Mouse (Mus musculus): ENCODE measurements at regions not wholly inside any gene's neighbourhood (a gene's known extent, or its start where the extent isn't known, plus 50 kb on each side); places are given as distances from the start of the nearest gene placed in this dataset.

DNA sequence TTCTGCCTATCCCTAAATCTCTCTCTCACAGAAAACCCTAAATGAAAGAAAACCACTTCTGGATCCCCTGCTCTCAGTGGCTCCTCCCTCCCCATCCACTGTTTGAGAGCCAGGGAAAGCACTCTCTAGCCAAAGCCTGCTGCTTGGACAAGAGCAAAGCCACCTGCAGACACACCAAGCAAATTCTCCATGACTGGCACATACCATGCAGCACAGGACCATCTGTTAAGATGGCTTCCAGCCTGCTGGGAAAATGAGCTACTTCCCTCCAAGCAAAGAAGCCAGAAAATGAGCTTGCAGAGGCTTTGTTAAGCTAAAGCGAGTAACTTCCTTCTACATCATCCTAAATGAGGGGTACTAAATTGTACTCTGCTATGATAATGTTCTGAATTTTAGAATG is 534.6 kb upstream of the Lmcd1 start:
- no peak for ATAC-seq (ENCODE audit: low FRiP score)
- Histone ChIP-seq H3K4me3 (no peak overlapping the region), H3K9me3 (replicated peaks) (no peaks in the 10 kb centered on the region), H3K4me1 (no peaks in the 10 kb centered on the region), H3K9ac (no peak overlapping the region), H3K36me3 (no peaks in the 10 kb centered on the region), H3K27ac (no peak overlapping the region), H3K27me3 (no peaks in the 10 kb centered on the region), H3K4me2 (replicated peaks) (no peak overlapping the region)
- 87% methylated on average over 1 of the region's 1 CpGs for WGBS

DNA sequence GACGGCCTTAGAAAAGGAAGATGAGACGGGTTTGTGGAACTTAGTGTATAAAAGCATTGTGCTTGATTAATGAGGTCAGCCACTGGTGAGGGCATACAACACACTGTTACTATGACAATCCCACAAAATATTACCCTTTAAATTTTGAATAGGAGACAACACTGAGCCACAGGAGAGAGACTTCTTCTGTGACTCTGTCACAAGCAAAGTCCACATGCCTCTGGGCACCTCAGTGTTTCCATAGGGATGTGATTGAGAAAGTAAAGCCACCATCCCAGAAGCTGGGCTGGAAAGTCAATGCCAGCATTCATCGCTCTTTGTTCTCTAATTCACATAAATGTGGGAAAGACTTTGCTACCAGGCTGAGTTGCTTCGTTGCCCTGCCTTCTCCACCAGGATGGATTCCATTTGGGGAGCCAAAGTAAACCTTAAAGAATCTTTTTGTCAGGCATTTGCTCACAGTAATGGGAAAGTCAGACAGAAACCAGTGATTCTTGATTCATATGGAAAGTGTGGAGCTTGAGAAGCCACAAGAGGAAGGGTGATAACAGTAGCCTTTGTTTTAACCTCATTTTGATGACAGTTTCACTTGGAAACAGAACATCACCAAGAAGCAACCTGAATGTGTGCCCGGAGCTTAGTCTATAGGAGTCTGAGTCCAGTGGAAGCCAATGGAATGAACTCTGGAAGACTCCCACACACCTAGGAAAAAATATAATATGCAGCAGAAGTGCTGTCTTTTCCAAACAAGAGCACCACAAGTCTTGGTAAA is 491.7 kb upstream of the Lmcd1 start:
- WGBS = 52% methylated on average over 5 of the region's 5 CpGs
- Histone ChIP-seq H3K4me2 (replicated peaks) (no peak overlapping the region), H3K4me3 (no peak overlapping the region), H3K27ac (no peak overlapping the region), H3K36me3 (no peaks in the 10 kb centered on the region), H3K27me3 (no peaks in the 10 kb centered on the region), H3K4me1 (no peaks in the 10 kb centered on the region), H3K9ac (no peak overlapping the region), H3K9me3 (replicated peaks) (no peaks in the 10 kb centered on the region)
- ATAC-seq (ENCODE audit: low FRiP score) = peak; percentile 82

DNA sequence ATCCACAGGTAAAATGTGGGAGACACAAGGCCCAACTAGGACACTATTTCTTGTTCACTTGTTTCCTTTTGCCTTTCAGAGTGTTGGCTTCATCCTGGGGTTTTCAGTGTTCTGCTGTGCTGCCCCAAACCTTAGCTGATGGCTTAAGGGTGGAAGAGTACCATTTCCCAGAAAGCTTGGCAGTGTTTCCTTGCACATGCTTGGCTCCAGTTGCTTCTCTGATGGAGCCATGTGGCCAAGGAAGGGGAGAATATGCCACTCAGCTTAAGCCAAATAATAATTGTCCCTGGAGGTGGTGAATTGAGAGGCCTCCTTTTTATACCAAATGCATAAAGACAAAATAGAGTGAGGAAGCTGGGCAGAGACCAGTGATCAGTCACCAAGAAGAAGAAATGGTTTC is 464.9 kb upstream of the Lmcd1 start:
- Histone ChIP-seq H3K4me1 (no peaks in the 10 kb centered on the region), H3K36me3 (no peaks in the 10 kb centered on the region), H3K9ac (no peak overlapping the region), H3K9me3 (replicated peaks) (peaks cover 9% of the 10 kb centered on the region), H3K4me3 (no peak overlapping the region), H3K27me3 (no peaks in the 10 kb centered on the region), H3K4me2 (replicated peaks) (no peak overlapping the region), H3K27ac (no peak overlapping the region)
- ATAC-seq (ENCODE audit: low FRiP score) = no peak

GRCm38 (mm10) chr6:111813982-111814603 is 459.5 kb upstream of the Lmcd1 start:
- Histone ChIP-seq H3K27me3 (no peaks in the 10 kb centered on the region), H3K4me1 (no peaks in the 10 kb centered on the region), H3K4me3 (no peak overlapping the region), H3K4me2 (replicated peaks) (no peak overlapping the region), H3K27ac (no peak overlapping the region), H3K9me3 (replicated peaks) (peaks cover 9% of the 10 kb centered on the region), H3K36me3 (no peaks in the 10 kb centered on the region), H3K9ac (no peak overlapping the region)
- no peak for ATAC-seq (ENCODE audit: low FRiP score)
- WGBS = 89% methylated on average over 7 of the region's 7 CpGs

DNA sequence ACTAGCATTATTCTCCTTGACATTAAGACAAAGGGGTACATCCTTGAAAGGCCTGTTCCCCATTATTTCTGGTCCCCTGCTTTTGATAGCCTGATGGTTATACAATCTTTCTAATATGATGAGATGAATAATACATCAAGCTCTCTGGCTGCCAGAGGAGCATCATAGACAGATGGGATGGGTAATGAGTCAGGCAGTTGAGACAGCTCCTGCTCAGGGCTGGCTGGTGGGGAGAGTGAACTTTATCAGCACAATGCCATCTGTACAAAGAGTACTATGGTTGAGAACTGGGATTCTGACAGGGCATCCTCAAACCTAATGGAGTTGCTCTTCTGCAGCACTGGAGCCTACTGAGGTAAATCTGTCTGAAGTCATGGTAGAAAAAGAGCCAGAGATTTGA is 458.4 kb upstream of the Lmcd1 start:
- Histone ChIP-seq H3K4me2 (replicated peaks) (no peak overlapping the region), H3K9ac (no peak overlapping the region), H3K4me3 (no peak overlapping the region), H3K36me3 (no peaks in the 10 kb centered on the region), H3K4me1 (no peaks in the 10 kb centered on the region), H3K27me3 (no peaks in the 10 kb centered on the region), H3K9me3 (replicated peaks) (peaks cover 9% of the 10 kb centered on the region), H3K27ac (no peak overlapping the region)
- no peak for ATAC-seq (ENCODE audit: low FRiP score)

DNA sequence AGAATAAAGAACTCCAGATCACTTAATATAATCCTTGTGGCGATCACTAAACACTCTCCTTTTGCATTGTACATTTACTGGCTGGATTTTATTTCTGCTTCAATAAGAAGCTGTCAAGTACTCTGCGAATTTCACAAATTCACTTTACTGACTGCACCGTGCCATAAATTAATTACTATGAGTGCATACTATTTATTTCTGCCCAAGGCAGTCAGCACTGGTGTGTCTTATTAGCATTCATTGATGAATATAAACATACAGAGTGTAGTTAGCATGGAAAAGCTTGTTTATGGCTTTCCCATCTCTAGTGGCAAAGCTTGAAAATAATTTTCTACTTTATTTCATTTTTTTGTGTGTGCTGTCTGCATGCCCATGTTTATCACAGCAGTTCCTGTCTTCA is 453.3 kb upstream of the Lmcd1 start:
- H3K9me3 ChIP-seq (replicated peaks) = no peaks in the 10 kb centered on the region
- H3K27me3 ChIP-seq = no peaks in the 10 kb centered on the region
- no peak overlapping the region for H3K4me2 ChIP-seq (replicated peaks)
- H3K4me3 ChIP-seq = no peak overlapping the region
- 81% methylated on average over 3 of the region's 3 CpGs for WGBS
- H3K27ac ChIP-seq = no peak overlapping the region
- ATAC-seq (ENCODE audit: low FRiP score) = no peak
- H3K9ac ChIP-seq = no peak overlapping the region
- no peaks in the 10 kb centered on the region for H3K36me3 ChIP-seq
- no peaks in the 10 kb centered on the region for H3K4me1 ChIP-seq

DNA sequence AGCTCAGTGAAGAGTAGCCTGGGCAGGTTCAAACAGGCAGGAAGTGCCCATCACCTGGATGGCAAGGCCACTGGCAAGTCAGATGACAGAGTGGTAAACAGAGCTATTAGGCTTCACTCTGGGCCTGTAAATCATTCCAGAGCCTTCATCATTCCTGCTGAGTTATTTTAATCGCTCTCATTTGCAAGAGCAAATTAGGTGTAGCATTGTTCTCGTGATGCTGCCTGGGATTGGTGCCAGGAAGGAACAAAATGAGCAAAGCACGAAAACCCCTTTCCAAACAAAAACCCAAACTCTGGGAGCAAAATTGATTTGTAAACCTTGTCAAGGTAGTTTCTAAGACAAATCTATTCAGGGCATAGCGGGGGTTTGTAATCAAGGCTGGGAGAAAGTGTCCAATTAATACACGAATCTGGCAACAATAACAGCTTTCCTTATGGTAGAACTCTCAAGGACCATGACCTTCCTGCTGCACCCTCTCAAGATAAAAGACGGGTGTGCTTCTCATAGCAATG is 429.2 kb upstream of the Lmcd1 start:
- H3K4me3 ChIP-seq = no peak overlapping the region
- H3K9me3 ChIP-seq (replicated peaks) = no peaks in the 10 kb centered on the region
- H3K27me3 ChIP-seq = no peaks in the 10 kb centered on the region
- WGBS = 61% methylated on average over 6 of the region's 6 CpGs
- H3K4me2 ChIP-seq (replicated peaks) = no peak overlapping the region
- ATAC-seq (ENCODE audit: low FRiP score) = peak; percentile 61; the same call in 1 of the 2 replicates
- H3K27ac ChIP-seq = no peak overlapping the region
- no peaks in the 10 kb centered on the region for H3K4me1 ChIP-seq
- no peaks in the 10 kb centered on the region for H3K36me3 ChIP-seq
- no peak overlapping the region for H3K9ac ChIP-seq

DNA sequence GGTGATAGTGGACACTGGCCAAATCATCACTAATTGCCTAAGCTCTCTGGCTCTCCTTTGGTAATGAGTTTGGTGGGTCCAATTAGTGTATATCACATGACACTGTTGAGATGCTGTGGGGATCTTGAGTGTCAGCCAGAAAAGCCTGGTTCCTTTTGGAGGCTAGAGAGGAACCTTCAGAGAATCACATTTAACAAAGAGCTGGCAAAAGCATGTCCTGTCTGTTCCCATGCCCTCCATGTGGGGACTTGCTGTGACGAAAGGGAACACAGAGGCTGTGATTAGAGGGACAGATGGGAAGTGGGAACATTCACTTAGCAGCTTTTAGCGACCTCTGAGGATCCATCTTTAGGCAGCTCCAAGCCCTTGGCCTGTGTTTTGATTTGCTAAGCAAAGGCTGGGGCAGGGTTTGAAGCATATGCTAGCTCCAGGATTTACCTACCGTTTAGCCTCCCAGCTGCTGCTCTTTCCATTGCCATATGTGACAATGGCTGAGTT is 407.4 kb upstream of the Lmcd1 start:
- Histone ChIP-seq H3K4me2 (replicated peaks) (no peak overlapping the region), H3K4me3 (no peak overlapping the region), H3K9ac (no peak overlapping the region), H3K4me1 (no peaks in the 10 kb centered on the region), H3K36me3 (no peaks in the 10 kb centered on the region), H3K27me3 (no peaks in the 10 kb centered on the region), H3K9me3 (replicated peaks) (no peaks in the 10 kb centered on the region), H3K27ac (no peak overlapping the region)
- WGBS = 69% methylated on average over 3 of the region's 3 CpGs
- peak; percentile 40; the same call in 1 of the 2 replicates for ATAC-seq (ENCODE audit: low FRiP score)

DNA sequence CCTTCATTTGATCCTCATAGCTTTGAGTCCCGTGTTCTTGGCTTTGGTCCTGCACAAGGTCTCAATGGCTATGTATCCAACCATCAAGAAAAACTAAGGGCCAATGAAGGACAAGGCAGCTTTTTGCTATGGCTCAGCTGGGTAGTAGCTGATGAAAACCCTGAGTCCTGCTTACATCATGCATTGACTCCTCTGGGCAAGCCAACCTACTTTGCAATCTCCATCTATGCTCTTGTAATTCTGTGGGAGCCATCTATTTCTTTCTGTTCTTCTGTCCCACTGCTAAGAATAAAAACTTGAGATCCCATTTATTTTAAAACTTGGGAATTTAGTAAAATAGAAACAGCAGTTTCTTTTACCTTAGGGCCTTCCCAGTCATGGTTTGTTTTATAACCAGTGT is 391.0 kb upstream of the Lmcd1 start:
- no peak for ATAC-seq (ENCODE audit: low FRiP score)
- WGBS = 88% methylated on average over 1 of the region's 1 CpGs
- H3K27ac ChIP-seq = no peak overlapping the region
- H3K4me2 ChIP-seq (replicated peaks) = no peak overlapping the region
- no peaks in the 10 kb centered on the region for H3K36me3 ChIP-seq
- no peaks in the 10 kb centered on the region for H3K4me1 ChIP-seq
- no peak overlapping the region for H3K4me3 ChIP-seq
- no peaks in the 10 kb centered on the region for H3K9me3 ChIP-seq (replicated peaks)
- H3K27me3 ChIP-seq = no peaks in the 10 kb centered on the region
- no peak overlapping the region for H3K9ac ChIP-seq

DNA sequence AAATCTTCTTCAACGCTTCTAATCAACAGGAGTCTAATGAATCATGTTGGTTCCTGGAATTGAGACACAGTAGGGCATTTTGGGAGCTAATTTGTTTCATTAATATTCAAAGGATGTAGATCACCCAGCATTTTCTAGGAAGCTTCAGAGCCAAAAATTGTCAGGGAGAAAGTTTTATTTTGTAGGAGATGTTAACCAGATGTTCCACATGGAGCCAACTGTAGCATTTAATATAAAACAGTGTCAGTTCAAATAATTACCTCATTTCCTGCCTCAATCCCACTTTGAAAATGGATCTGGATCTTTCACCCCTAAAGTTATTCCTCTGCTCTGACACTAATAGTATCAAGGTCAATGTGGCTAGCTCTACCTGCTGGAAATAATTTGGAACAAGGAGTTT is 389.6 kb upstream of the Lmcd1 start:
- no peaks in the 10 kb centered on the region for H3K9me3 ChIP-seq (replicated peaks)
- no peak overlapping the region for H3K4me2 ChIP-seq (replicated peaks)
- H3K27me3 ChIP-seq = no peaks in the 10 kb centered on the region
- 76% methylated on average over 1 of the region's 1 CpGs for WGBS
- no peak overlapping the region for H3K9ac ChIP-seq
- H3K27ac ChIP-seq = no peak overlapping the region
- no peak overlapping the region for H3K4me3 ChIP-seq
- no peaks in the 10 kb centered on the region for H3K4me1 ChIP-seq
- ATAC-seq (ENCODE audit: low FRiP score) = no peak
- H3K36me3 ChIP-seq = no peaks in the 10 kb centered on the region

DNA sequence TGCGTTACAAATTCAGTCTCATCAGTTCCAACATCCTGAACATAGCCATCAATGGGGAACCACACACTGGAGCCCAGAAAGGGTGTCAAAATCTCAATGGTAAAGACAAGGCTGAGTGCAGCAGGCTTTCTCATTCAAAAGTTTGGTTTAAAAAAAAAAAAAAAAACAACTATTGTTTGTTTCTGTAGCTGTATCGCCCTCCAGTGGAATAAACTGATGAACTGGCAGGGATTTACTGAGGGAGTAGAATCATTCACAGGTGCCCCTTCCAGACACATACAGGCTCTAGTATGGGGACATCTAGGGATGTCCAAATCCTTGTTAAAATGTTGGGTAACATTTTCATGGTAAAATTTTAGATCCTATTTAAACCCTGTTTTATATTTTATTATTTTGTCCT is 361.6 kb upstream of the Lmcd1 start:
- Histone ChIP-seq H3K36me3 (no peaks in the 10 kb centered on the region), H3K4me2 (replicated peaks) (no peak overlapping the region), H3K4me1 (0 out of 2 replicates have a peak, but pooled peaks cover 3% of the 10 kb centered on the region), H3K9me3 (replicated peaks) (no peaks in the 10 kb centered on the region), H3K9ac (no peak overlapping the region), H3K27me3 (no peaks in the 10 kb centered on the region), H3K4me3 (no peak overlapping the region), H3K27ac (no peak overlapping the region)
- 71% methylated on average over 2 of the region's 2 CpGs for WGBS
- no peak for ATAC-seq (ENCODE audit: low FRiP score)

DNA sequence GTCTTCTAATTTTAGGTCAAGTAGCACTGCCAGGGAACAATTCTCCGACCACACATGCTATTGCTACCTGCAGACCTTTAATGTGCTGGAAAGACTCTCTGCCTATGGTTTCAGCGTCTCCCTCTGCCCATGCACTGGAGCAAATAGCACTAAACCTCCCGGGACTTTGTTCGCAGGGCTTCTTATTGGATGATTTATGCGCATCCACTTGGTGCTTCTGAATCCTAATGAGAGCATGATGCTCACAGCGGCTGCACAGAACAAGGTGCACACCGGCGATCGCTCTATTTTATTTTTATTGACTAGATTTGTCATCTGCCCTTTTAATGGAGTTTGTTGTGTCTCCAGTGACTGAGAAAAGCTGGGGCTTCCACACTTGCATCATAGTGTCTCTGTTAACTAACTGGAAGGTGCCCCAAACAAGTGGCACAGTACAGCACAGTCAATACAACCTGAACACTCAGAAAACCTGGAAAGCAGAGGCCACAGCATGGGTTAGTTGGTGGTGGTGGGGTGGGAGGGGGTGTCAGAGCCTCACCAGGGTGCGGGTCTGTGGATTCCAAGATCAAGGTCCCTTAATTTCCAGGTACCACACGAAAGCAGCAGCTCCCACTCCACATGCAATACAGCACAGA is 359.7 kb upstream of the Lmcd1 start:
- Histone ChIP-seq H3K9me3 (replicated peaks) (no peaks in the 10 kb centered on the region), H3K9ac (no peak overlapping the region), H3K4me1 (0 out of 2 replicates have a peak, but pooled peaks cover 3% of the 10 kb centered on the region), H3K36me3 (no peaks in the 10 kb centered on the region), H3K4me2 (replicated peaks) (no peak overlapping the region), H3K27ac (no peak overlapping the region), H3K27me3 (no peaks in the 10 kb centered on the region), H3K4me3 (no peak overlapping the region)
- peak; percentile 81 for ATAC-seq (ENCODE audit: low FRiP score)
- 59% methylated on average over 11 of the region's 11 CpGs for WGBS
